Mouse (Mus musculus) right cerebral cortex, postnatal 14 days (tissue): Measurements from ENCODE around the gene Nim1k.
"Not testable (repeated sequence)": the region's sequence is repeated elsewhere in the genome, so short reads cannot be mapped to it uniquely, and the experiment has no call there.

Experiments used
- DNase-seq: peaks from one replicate; pipeline ENCODE4 v3.0.0; 2022

Gene Nim1k

GRCm38 (mm10) chr13:119727608-119728387 is 27.9 kb downstream of the Nim1k start:
- DNase-seq: peak; percentile 30

GRCm38 (mm10) chr13:119724541-119724940 is 31.1 kb downstream of the Nim1k start:
- no peak for DNase-seq

GRCm38 (mm10) chr13:119723368-119723767 is 32.3 kb downstream of the Nim1k start:
- no peak for DNase-seq

GRCm38 (mm10) chr13:119722447-119722846 is 33.2 kb downstream of the Nim1k start:
- no peak for DNase-seq

GRCm38 (mm10) chr13:119716105-119716504 is 39.6 kb downstream of the Nim1k start:
- DNase-seq: no peak

- DNase-seq: no peak
Measured at GRCm38 (mm10) chr13:119713821-119714220, 41.9 kb downstream of the Nim1k start.

GRCm38 (mm10) chr13:119713107-119713787 is 42.4 kb downstream of the Nim1k start:
- DNase-seq: no peak

- DNase-seq: peak; percentile 17
Measured at GRCm38 (mm10) chr13:119712463-119712862, 43.2 kb downstream of the Nim1k start.

- DNase-seq: no peak
Measured at GRCm38 (mm10) chr13:119710268-119710610, 45.4 kb downstream of the Nim1k start.

GRCm38 (mm10) chr13:119709388-119710267 is 46.1 kb downstream of the Nim1k start:
- DNase-seq: no peak

- DNase-seq: no peak
Measured at GRCm38 (mm10) chr13:119708941-119709340, 46.7 kb downstream of the Nim1k start.

- no peak for DNase-seq
Measured at GRCm38 (mm10) chr13:119707906-119708305, 47.8 kb downstream of the Nim1k start.

GRCm38 (mm10) chr13:119706953-119707352 is 48.7 kb downstream of the Nim1k start:
- DNase-seq: no peak

- DNase-seq: not testable (repeated sequence)
Measured at GRCm38 (mm10) chr13:119706278-119706880, 49.3 kb downstream of the Nim1k start.

GRCm38 (mm10) chr13:119704280-119704679 is 51.4 kb downstream of the Nim1k start:
- DNase-seq: no peak

GRCm38 (mm10) chr13:119698436-119698835 is 57.2 kb downstream of the Nim1k start:
- no peak for DNase-seq

- no peak for DNase-seq
Measured at GRCm38 (mm10) chr13:119696496-119696895, 59.2 kb downstream of the Nim1k start.

GRCm38 (mm10) chr13:119695676-119696075 is 60.0 kb downstream of the Nim1k start:
- DNase-seq: no peak

GRCm38 (mm10) chr13:119691958-119692357 is 63.7 kb downstream of the Nim1k start:
- not testable (repeated sequence) for DNase-seq

GRCm38 (mm10) chr13:119690876-119691620 is 64.6 kb downstream of the Nim1k start:
- no peak for DNase-seq

GRCm38 (mm10) chr13:119690039-119690728 is 65.5 kb downstream of the Nim1k start, which contains the start of gene Hmgcs1:
Gene Hmgcs1 (plus strand): TSS chr13:119690379.
- DNase-seq: peak; percentile 97

- DNase-seq: no peak
Measured at GRCm38 (mm10) chr13:119689709-119690038, 66.0 kb downstream of the Nim1k start.
